Comparison of ENCODE assay signal across 24 mouse cellular contexts in the genomic region with DNA sequence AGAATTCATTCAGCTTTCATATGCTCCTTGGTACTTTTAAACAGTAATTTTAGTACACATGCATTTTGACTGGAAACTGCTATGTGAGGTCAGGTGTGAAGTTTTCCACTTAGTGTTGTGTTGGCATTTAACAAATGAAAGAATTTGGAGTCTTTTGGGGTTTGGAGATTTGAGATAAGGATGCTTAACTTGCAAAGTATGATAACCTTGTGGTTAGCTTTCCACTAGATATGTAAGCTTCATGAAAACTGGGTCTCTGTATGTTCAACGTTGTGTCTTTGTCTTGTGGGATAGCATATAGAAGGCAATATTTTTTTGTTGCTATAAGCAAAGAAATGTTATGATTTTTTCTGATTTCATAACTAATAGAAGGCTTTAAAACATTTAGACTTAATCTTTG.
"Had no signal": no experiment of that assay in that cellular context is flagged by ENCODE, and none has a peak within 500 bp of the region (broad histone marks: within the 10 kb centered on the region; RNA-seq: fewer than 3 reads in every experiment).

No protein-coding gene starts in this region.

- H3K4me1 ChIP-seq: intestine, embryonic 15.5 days; limb, embryonic 15.5 days had no signal

- H3K36me3 ChIP-seq: heart, embryonic 15.5 days; hindbrain, embryonic 13.5 days; hindbrain, embryonic 15.5 days; intestine, embryonic 15.5 days; limb, embryonic 13.5 days; limb, embryonic 15.5 days; liver, embryonic 12.5 days had no signal

- DNase-seq: gastrocnemius, postnatal 14 days; gastrocnemius, postnatal 36 days; heart, adult 11 months; heart, adult 2 months; heart, postnatal 14 days; heart, postnatal 36 days; kidney, adult 18-20 months; kidney, adult 8-10 months; kidney, postnatal 10 days; kidney, postnatal 25 days; kidney, postnatal 4 days had no signal

- H3K4me3 ChIP-seq: heart, adult 2 months; heart, embryonic 13.5 days; heart, embryonic 15.5 days; hindbrain, embryonic 13.5 days; hindbrain, embryonic 15.5 days; intestine, embryonic 15.5 days; layer of hippocampus, adult 2 months; left cerebral cortex, adult 2 months; limb, embryonic 13.5 days; limb, embryonic 15.5 days; liver, embryonic 12.5 days had no signal

- ATAC-seq: hindbrain, postnatal 0 days; inflammation-experienced regulatory T-cells, adult 6 months; intestine, embryonic 15.5 days; intestine, postnatal 0 days; liver, embryonic 12.5 days had no signal

- H3K9me3 ChIP-seq: heart, embryonic 13.5 days; heart, embryonic 15.5 days; hindbrain, embryonic 13.5 days; hindbrain, embryonic 15.5 days; intestine, embryonic 15.5 days; limb, embryonic 13.5 days; limb, embryonic 15.5 days; liver, embryonic 12.5 days had no signal

- H3K27me3 ChIP-seq: heart, embryonic 13.5 days; heart, embryonic 15.5 days; hindbrain, embryonic 13.5 days; hindbrain, embryonic 15.5 days; intestine, embryonic 15.5 days; limb, embryonic 13.5 days; limb, embryonic 15.5 days; liver, embryonic 12.5 days had no signal
